Mouse (Mus musculus) layer of hippocampus, adult 11-12 months (tissue): Measurements from ENCODE around the gene Tmem229b.
"Not testable (repeated sequence)": the region's sequence is repeated elsewhere in the genome, so short reads cannot be mapped to it uniquely, and the experiment has no call there.

Source experiments
- DNase-seq: peaks from one replicate; pipeline ENCODE4 v3.0.0; 2022; ENCODE audit warnings: low spot score

Gene Tmem229b

DNA sequence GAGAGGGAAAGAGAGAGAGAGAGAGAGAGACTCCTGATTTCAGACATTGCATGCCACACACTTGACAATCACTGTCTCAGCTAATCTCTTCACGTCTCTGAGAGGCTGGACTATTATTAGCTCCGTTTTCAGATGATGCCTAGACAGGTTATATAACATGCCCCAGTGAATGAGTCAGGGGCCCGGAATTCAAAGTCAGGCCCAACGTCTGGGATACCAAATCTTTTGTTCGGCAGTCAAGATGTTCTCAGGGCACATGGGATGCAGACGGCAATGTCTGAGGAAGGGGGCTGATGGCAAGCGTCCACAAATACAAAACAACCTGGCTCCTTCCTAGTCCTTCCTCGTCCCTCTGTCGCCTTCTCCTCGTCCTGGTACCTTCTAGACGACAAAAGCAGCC lies 55.4 kb downstream of the Tmem229b start:
- DNase-seq = no peak

DNA sequence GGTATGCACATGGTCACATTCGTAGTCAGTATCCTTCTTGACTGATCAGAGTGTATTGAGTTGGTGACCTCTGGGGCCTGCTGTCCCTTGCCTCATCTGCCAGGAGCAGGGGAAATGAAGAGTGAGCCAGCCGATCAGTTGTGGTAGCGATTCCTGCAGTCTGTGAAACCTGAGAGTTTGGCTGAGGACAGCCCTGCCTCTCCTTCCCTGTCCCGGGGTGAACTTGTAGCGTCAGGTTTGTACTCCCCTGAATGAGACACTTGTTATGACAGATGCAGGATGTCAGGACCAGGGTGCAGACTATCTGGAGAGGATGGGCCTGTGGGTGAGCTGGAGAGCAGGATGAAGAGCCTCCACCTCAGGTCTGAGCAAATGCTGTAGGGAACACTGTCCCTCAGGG lies 59.8 kb downstream of the Tmem229b start:
- no peak for DNase-seq

DNA sequence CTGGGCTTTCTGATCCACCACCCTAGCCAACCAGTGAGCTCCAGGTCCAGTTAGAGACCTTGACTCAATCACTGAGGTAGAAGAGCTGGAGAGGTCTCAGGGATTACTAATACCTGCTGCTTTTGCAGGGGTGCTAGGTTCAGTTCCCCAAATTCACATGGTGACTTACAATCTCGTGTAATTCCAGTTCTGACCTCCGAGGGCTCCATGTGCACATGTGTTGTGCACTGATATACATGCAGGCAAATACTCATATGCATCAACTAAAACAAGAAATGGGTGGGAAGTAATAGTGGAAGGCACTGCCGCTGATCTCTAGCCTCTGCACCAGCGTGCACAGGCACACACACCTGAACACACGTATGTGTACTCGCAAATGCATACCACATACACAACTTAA lies 60.3 kb downstream of the Tmem229b start:
- no peak for DNase-seq

DNA sequence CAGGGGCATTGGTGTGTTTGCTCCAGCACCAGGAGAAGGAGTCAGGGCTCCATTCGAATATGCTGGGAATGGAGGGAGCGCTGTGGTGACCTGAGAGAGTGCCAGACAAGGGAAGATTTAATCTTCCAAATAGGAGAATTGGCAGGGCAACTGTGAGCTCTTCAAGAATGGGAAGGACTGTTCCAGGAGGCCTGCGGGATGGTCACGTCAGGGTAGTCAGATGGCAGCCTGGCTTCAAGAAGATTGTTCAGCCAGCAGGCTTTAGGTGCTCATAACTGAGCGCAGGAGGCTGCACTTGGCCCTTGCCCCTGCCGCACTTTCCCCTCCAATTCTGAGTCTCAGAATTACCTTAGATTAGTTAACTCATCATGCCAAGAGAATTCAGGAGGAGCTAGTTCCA lies 64.5 kb downstream of the Tmem229b start:
- DNase-seq = no peak

DNA sequence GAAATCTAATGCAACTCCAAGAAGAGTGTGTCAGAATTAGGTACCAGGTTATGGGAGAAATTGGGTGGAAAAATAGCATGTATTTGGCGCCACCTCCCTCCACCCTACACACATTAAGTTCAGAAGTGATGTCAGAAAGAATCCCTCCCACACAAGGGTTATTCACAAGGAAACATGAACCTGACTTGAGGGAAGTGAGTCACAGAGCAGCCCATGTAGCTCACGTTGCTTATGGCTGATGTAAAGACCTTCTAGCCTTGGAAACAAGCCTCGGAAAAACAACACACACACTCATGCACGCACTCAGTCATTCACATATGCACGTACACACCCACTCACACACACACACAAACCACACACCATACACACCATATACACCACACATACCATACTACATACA lies 67.3 kb downstream of the Tmem229b start:
- no peak for DNase-seq

DNA sequence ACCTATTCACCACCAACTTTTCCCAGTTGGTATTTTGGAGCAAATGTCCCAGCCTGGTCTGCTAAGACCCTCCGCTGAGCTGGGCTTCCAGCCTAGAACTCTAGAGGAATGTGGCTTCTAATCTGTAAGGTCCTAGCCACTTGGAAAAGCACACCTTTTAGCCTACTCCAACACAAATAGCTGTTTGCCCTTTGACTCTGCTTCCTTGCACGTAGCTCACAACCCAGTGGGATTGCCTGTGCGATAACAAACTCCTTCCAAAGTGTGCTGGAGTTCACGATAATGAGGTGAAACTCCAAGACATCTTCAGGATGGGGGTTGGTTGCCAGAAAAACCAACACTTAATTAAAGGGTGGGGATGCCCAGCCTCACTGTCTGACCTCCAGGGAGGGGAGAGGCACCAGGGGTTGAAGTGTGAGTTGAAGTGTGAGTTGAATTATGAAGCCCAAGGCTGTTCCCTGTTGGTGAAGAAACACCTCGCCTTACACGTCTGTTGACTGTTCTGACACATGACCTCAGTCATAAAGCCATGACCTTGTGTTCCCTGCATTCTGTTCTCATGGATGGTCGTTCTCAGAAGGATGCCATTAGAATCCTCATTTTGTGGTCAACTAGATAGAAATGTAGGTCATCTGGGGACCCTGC lies 67.9 kb downstream of the Tmem229b start:
- no peak for DNase-seq

DNA sequence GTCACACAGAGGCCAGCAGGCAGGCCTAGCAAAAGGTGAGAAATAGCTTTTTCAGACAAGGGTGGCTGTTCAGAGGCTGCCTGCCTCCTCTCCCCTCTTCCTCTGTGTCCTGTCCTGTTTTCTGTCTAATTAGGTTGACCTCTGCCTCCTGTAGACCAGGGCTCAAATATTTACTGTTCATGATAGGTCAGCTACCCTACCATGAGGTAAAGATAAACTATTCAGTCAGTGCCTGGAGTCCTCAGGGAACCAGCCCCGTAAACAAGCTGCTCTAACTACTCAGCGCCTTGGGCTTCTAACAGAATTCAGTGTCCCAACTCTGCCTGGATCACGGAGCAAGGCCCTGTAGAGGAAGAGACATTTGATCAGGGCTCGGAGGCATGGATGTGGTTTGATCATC lies 70.9 kb downstream of the Tmem229b start:
- DNase-seq = no peak

DNA sequence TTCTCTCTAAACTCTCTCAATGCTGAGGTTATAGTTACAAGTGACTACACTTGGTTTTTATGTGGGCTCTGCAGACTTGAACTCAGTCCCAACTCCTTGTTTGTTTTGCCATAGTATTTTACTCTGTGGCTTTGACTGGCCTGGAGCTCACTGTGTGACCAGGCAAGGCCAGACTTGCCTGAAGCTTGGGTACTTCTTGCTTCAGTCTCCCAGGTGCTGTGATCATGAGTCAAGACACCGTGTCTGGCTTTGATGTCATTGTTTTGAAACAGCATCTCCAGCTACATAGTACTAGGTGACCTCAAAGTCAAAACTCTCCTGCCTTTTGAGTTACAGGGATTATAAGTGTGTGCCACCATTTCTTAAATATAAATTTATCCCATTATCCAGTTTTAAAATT lies 77.5 kb downstream of the Tmem229b start:
- no peak for DNase-seq

DNA sequence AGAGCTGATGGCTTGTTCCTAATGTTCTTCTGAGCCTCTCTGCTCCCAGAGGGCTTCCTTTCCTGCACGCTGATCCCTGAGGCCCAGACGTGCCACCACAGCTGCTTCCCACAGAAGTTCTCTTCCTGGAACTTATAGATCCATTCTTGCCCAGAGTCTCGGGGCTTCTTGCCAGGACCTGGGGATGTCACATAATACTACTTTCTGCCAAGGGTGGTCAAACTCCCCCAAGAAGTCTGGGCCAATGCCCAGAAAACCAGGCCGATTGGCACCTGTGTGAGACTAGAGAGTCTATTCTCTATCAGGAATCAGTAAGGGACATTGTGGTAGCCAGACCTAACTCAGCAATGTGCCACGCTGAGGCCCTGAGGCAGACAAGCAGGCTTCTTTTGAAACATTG lies 80.1 kb downstream of the Tmem229b start:
- DNase-seq = no peak

DNA sequence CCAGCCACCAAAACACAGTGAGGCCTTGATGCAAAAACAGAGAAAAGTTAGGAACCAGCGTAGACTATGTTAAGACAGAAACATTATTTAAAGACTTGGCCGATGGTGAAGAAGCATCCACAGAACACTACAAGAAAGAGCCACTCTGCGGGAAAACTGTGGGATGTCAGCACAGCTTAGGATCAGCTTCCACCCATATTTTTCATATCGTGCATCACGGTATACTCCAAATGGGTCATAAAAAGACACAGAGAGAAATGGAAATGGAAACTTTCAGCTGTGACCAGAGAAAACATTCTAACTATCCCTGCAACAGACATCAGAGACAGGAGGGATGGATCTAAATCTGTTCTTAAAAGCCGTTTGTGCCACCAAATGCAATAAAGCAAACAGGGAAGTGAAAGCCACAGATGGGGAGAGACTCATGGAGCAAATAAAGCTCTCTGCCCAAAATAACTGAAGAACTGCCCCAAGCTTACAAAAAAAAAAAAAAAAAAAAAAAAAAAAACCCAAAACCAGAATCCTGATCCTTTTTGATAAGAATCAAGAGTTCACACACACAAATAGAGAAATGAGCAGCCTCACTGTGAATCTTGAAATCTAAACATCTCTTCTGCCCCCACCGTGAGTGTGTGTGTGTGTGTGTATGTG lies 83.8 kb downstream of the Tmem229b start:
- DNase-seq = no peak

DNA sequence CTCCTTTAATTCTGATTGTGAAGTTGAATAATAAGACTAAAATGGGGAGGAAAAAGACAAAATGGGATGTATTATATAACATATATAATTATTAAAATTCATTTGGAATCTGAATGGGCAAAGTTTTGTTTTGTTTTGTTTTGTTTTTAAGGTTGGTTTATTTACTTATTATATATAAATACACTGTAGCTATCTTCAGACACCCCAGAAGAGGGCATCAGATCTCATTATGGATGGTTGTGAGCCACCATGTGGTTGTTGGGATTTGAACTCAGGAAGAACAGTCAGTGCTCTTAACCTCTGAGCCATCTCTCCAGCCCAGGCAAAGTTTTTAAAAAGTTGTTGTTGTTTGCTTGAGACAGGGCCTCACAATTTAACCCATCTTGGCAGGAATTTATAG lies 84.5 kb downstream of the Tmem229b start:
- DNase-seq = not testable (repeated sequence)

DNA sequence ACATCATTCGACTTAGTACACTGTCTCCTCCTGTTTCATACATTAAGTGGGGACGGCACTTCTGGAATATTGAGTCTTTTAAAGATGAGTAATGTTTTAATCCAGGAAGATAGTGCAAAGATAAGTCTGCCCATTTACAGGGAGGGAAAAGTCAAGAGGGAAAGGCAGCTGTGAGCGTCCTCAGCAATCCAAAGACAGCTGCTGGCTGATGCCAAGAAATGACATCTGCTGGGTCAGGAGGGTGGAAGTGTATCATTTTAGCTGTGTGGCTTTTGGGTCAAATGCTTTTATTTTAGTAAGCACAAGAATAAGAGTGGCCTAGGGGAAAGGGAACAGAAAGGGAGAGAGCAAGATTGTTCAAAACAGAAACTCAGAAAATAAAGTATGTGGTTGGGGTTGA lies 85.4 kb downstream of the Tmem229b start:
- no peak for DNase-seq

DNA sequence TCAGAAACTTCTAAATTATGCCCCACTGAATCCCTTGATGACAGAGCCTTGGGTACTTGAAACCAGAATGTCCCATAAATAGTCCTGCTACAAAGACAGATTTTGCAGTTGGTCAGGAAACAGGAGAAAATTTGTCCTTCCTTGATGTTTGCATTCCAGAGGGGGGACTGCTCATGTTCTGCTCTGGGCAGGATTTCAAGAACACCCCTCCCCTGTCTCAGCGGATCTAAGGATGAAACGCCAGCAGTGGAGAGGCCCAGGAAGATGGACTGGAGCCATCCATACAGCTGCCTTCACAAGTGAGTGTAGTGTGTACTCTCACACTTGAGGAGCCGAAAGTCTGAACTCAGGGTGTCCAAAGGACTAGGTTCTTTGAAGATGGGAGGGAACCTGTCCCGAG lies 86.0 kb downstream of the Tmem229b start:
- no peak for DNase-seq

DNA sequence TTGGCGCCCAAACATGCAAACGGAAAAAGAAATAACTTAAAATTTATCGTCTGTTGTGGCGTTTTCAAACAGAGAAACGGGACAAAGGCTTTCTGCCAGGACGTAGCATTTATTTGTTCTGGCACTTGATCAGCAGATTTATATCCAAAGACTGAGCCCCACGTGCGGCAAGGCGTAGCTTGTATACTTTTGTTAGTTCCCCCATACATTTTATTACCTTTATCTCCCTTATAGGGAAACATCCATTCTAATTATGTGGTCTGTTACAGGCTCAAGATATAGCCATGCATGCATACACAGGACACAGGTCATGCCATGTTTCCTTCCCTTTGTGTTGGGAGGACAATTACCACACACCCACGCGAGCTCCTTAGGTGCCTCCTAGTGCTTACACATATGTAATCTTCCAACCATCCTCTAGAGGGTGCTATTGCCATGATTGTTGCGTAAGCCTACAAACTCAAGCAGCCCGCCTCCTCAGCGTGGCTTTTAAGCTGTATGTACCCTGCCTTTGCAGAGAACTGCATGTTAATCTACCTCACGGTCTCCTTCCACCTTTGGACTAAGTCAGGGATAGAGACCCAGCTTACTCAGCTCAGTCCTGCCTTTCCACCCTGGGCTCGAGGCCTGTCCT lies 88.2 kb downstream of the Tmem229b start:
- peak; percentile 82 for DNase-seq

DNA sequence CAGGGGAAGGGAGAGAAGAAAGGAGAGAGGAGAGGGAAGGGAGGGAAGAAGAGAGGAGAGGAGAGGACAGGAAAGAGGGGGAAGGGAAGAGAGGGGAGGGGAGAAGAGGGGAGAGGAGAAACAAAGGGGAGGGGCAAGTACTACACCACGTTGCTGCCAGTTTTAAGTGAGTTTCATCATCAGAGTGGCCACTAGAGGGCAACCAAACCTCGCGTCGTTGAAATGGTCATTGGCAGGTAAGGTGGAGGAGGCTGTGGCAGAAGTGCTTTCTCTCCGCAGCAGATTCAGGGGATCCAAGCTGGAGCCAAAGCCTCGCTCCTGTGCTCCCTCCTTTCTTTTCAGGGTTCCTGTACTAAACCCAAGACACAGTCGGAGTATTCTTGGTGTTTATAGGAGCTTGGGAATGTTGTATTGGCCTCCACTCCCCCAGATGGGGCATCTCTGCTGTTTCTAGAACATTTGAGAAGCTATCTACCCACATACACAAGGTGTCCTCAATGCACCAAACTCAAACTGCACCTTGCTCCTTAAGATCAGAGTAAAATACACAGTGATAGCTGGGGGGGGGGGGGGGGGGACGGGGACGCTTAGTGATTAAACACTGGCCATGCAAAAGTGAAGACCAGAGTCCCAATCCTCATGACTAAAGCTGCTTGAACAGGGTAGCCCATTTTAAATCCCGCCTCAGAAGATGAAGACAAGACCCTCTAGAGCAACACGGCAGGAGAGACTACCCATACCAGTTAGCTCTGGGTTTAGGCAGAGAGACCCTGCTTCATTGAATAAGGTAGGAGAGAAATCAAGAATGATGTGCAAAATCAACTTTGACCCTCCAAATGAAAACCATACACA lies 89.0 kb downstream of the Tmem229b start:
- DNase-seq = peak; percentile 89

DNA sequence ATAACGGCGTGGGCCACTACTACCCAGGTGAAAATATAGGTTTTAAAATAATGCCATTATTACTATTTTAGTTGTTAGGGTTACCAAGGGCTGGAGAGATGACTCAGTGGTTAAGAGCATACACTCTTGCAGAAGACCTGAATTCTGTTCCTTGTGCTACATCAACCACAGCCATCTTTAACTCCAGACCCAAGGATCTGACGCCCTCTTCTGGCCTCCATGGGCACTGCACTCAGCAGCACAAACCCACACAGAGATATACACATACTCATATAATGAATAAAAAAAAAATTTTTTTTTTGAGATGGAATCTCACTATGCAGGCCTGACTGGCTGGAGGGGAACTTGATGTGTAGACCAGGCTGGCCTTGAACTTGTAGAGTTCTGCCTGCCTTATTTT lies 91.1 kb downstream of the Tmem229b start:
- no peak for DNase-seq

DNA sequence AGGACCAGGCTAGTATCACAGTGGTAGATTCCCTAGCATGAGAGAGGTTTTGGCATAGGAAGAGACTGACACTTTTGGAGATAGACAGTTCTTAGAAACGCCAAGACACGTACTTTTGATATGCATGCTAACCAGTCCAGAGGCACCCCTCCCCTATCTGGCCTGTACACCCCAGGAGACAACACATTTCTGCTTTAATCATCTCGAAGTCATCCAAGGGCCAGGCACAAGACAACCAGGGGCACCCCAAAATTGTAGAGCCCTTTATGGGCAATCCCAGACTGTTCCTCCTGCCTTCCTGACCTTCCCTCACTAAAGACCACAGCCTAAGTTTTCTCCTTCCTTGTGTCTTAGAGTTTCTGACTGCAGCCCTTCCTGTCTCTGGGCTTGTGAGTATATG lies 91.9 kb downstream of the Tmem229b start:
- no peak for DNase-seq

DNA sequence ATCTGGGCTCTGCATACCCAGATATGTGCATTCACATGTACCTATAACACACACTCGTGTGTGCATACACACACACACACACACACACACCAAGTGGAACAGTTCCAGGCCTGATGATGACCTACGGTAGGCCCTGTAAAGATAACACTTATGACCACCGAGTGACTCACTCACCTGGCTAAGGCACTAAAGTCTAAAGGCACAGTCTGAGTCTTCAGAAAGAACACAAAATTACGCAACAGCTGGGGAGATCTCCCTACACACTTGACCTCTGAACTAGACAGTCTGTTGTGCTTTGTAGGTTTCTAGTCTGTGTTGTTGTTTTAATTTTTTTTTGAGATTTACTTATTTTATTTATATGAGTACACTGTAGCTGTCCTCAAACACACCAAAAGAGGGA lies 93.0 kb downstream of the Tmem229b start:
- DNase-seq = no peak
